In the genomic region with DNA sequence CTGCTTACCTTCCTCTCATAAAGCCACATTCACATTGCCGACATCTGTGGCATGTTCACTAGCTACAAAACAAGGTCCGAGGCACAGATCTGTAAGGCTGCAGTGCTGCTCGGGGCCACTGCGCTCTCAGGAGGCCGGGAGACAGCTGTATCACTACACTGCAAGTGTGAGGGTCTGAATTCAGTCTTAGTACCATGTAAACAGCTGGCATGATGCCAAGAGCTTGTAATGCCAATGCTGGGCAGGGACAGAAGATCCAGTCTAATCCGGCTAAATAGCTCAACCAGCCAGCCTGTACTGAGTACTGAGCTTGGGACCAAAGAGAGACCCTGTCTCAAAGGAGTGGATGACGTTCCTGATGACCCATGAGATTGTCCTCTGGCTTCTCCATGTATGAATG, we compare ENCODE assay signal across 9 mouse cellular contexts. TPM values are rescaled to one million over a fixed set of nuclear protein-coding genes. Genes with fewer than 3 reads are reported as not detected.
A peak's percentile ranks its signal among the peaks of the same experiment; 100 is the strongest.
DNase-seq lines count a peak whose midpoint lies in the region; ATAC-seq and TF ChIP-seq lines count a peak whose summit lies in the region.
"Had no signal": no experiment of that assay in that cellular context is flagged by ENCODE, and none has a peak within 500 bp of the region (broad histone marks: within the 10 kb centered on the region; RNA-seq: fewer than 3 reads in every experiment).

No protein-coding gene starts in this region.

- H3K4me3 ChIP-seq in layer of hippocampus, adult 2 months = no peak overlapping the region

- DNase-seq in cerebellum, adult 18-20 months = peak; percentile 36 to 43
- DNase-seq in layer of hippocampus, adult 2 months (ENCODE audit: low spot score in 2 of 2) = no peak
- no peak for DNase-seq in layer of hippocampus, adult 18-20 months (ENCODE audit: low spot score in 2 of 2)
- DNase-seq in cerebellum, postnatal 14 days = peak; percentile 53 to 72
- DNase-seq in kidney, postnatal 36 days = peak; percentile 23 to 37
- DNase-seq in natural killer cell, adult 2 months (ENCODE audit: low spot score in 2 of 2) = no peak
- DNase-seq in adrenal gland, adult 18-20 months (ENCODE audit: low spot score in 2 of 2) = no peak
- DNase-seq: lung, postnatal 10 days had no signal

- peak overlapping the region; percentile 91 for H3K27ac ChIP-seq in layer of hippocampus, adult 2 months

- TF ChIP-seq CTCF in layer of hippocampus, adult 2 months (conservative IDR thresholded peaks at IDR 0.05) = no peak

- ATAC-seq in cerebellum, adult (ENCODE audit: insufficient number of reproducible peaks, low FRiP score, low TSS enrichment) = no peak

RNA-seq across cellular contexts. Expression of a gene that starts 15.3 kb away (rescaled TPM):
- 10 to 100 TPM in 1 of 2 experiments, 1 to 10 TPM in 1; 7.8 to 10.0 TPM for total RNA-seq in layer of hippocampus, adult 2 months (2021)
- 1 to 10 TPM; 8.1 to 8.4 TPM for total RNA-seq in layer of hippocampus, adult 18-20 months (2021)
- total RNA-seq in adrenal gland, adult 18-20 months (2021) = under 1 TPM; 0.70 to 0.93 TPM

RNA-seq across cellular contexts. Expression of a gene that starts 31.7 kb away (rescaled TPM):
- 10 to 100 TPM; 15.6 to 19.9 TPM for total RNA-seq in layer of hippocampus, adult 2 months (2021)
- 10 to 100 TPM; 17.9 to 20.0 TPM for total RNA-seq in layer of hippocampus, adult 18-20 months (2021)
- not detected for total RNA-seq in adrenal gland, adult 18-20 months (2021)

RNA-seq across cellular contexts. Expression of a gene that starts 34.2 kb away (rescaled TPM):
- 10 to 100 TPM; 84.4 to 88.4 TPM for total RNA-seq in layer of hippocampus, adult 2 months (2021)
- total RNA-seq in layer of hippocampus, adult 18-20 months (2021) = 10 to 100 TPM; 79.1 to 86.6 TPM
- total RNA-seq in adrenal gland, adult 18-20 months (2021) = 100 to 1,000 TPM in 1 of 2 experiments, 10 to 100 TPM in 1; 89.4 to 116 TPM

RNA-seq across cellular contexts. Expression of a gene that starts 46.6 kb away (rescaled TPM):
- 1 to 10 TPM; 3.3 to 4.6 TPM for total RNA-seq in layer of hippocampus, adult 2 months (2021)
- total RNA-seq in layer of hippocampus, adult 18-20 months (2021) = 1 to 10 TPM; 4.8 to 5.6 TPM
- under 1 TPM in 1 of 2 experiments, not detected in 1; 0.32 TPM for total RNA-seq in adrenal gland, adult 18-20 months (2021)

Comparison
In these comparisons a context has a peak if more than half of its experiments do, and no peak if none do; other contexts are left out.
1. DNase-seq: peak in cerebellum, adult 18-20 months (2 of 2), cerebellum, postnatal 14 days (2 of 2) and kidney, postnatal 36 days (2 of 2); none in layer of hippocampus, adult 2 months (0 of 2), layer of hippocampus, adult 18-20 months (0 of 2), natural killer cell, adult 2 months (0 of 2) and adrenal gland, adult 18-20 months (0 of 2).
2. RNA of a gene that starts 15.3 kb away (total RNA-seq): 7.8 to 10.0 TPM in layer of hippocampus, adult 2 months and 8.1 to 8.4 TPM in layer of hippocampus, adult 18-20 months; 0.70 to 0.93 TPM in adrenal gland, adult 18-20 months; every median in the first group is over 4 times any median in the second.
3. RNA of a gene that starts 31.7 kb away (total RNA-seq): 17.9 to 20.0 TPM in layer of hippocampus, adult 18-20 months and 15.6 to 19.9 TPM in layer of hippocampus, adult 2 months; not detected in adrenal gland, adult 18-20 months; every median in the first group is over 10 times any median in the second.